19 mouse cellular contexts compared by ENCODE assay signal in genomic region chr9:115800624-115801023, GRCm38 (mm10).
DNase-seq lines count a peak whose midpoint lies in the region; ATAC-seq lines count a peak whose summit lies in the region.
"Had no signal": no experiment of that assay in that cellular context is flagged by ENCODE, and none has a peak within 500 bp of the region (broad histone marks: within the 10 kb centered on the region; RNA-seq: fewer than 3 reads in every experiment).

No protein-coding gene starts in this region.

- H3K27me3 ChIP-seq in midbrain, embryonic 11.5 days (ENCODE audit: control insufficient read depth, insufficient read depth, low read length): no peaks in the 10 kb centered on the region
- no peaks in the 10 kb centered on the region for H3K27me3 ChIP-seq in midbrain, embryonic 15.5 days (replicated peaks)
- H3K27me3 ChIP-seq in forebrain, embryonic 12.5 days: no peaks in the 10 kb centered on the region
- no peaks in the 10 kb centered on the region for H3K27me3 ChIP-seq in limb, embryonic 10.5 days (ENCODE audit: low read depth, poor library complexity, severe bottlenecking)

- no peak overlapping the region for H3K9ac ChIP-seq in midbrain, embryonic 11.5 days (ENCODE audit: low read length)
- no peak overlapping the region for H3K9ac ChIP-seq in midbrain, embryonic 15.5 days
- H3K9ac ChIP-seq in forebrain, embryonic 12.5 days: no peak overlapping the region
- H3K9ac ChIP-seq: lung, embryonic 14.5 days had no signal

- peaks cover 10% of the 10 kb centered on the region; the same call in 1 of the 2 replicates for H3K4me1 ChIP-seq in midbrain, embryonic 11.5 days (ENCODE audit: control insufficient read depth, insufficient read depth, low read length)
- H3K4me1 ChIP-seq in midbrain, embryonic 15.5 days: no peaks in the 10 kb centered on the region
- peaks cover 10% of the 10 kb centered on the region; the same call in 1 of the 2 replicates for H3K4me1 ChIP-seq in forebrain, embryonic 12.5 days
- H3K4me1 ChIP-seq in limb, embryonic 10.5 days: no peaks in the 10 kb centered on the region
- H3K4me1 ChIP-seq: heart, embryonic 10.5 days had no signal

- no peak overlapping the region for H3K4me3 ChIP-seq in midbrain, embryonic 11.5 days (ENCODE audit: low read depth, low read length)
- no peak overlapping the region for H3K4me3 ChIP-seq in midbrain, embryonic 15.5 days
- H3K4me3 ChIP-seq in forebrain, embryonic 12.5 days (replicated peaks): no peak overlapping the region
- H3K4me3 ChIP-seq in limb, embryonic 10.5 days: no peak overlapping the region
- H3K4me3 ChIP-seq: erythroblast, embryonic 14.5 days; heart, embryonic 10.5 days had no signal

- ATAC-seq in midbrain, embryonic 11.5 days (ENCODE audit: low FRiP score): peak; percentile 78
- no peak for ATAC-seq in midbrain, embryonic 15.5 days (replicated peaks)
- ATAC-seq in forebrain, embryonic 12.5 days (ENCODE audit: low FRiP score): peak; percentile 63

- WGBS in midbrain, embryonic 11.5 days: 30% methylated on average over 6 of the region's 6 CpGs
- WGBS in midbrain, embryonic 15.5 days: 26% methylated on average over 6 of the region's 6 CpGs
- 47% methylated on average over 6 of the region's 6 CpGs for WGBS in forebrain, embryonic 12.5 days
- WGBS in limb, embryonic 10.5 days: 64% methylated on average over 6 of the region's 6 CpGs

- no peak overlapping the region; the same call in 1 of the 2 replicates for H3K27ac ChIP-seq in midbrain, embryonic 11.5 days (ENCODE audit: low read depth, low read length)
- no peak overlapping the region for H3K27ac ChIP-seq in midbrain, embryonic 15.5 days
- H3K27ac ChIP-seq in forebrain, embryonic 12.5 days: no peak overlapping the region
- H3K27ac ChIP-seq in limb, embryonic 10.5 days: no peak overlapping the region
- H3K27ac ChIP-seq: heart, embryonic 10.5 days; macrophage had no signal

- no peaks in the 10 kb centered on the region for H3K36me3 ChIP-seq in midbrain, embryonic 11.5 days (ENCODE audit: control insufficient read depth, insufficient read depth, low read length)
- no peaks in the 10 kb centered on the region for H3K36me3 ChIP-seq in midbrain, embryonic 15.5 days (replicated peaks)
- no peaks in the 10 kb centered on the region for H3K36me3 ChIP-seq in forebrain, embryonic 12.5 days (replicated peaks)
- H3K36me3 ChIP-seq in limb, embryonic 10.5 days: no peaks in the 10 kb centered on the region
- H3K36me3 ChIP-seq: G1E; heart, embryonic 10.5 days had no signal

- DNase-seq in midbrain, embryonic 11.5 days (ENCODE audit: low spot score, missing footprints): peak; percentile 92
- peak; percentile 61 for DNase-seq in mesoderm, embryonic 11.5 days (ENCODE audit: low read depth, low spot score)
- DNase-seq in adrenal gland, postnatal 14 days: no peak
- DNase-seq in gastrocnemius, adult 18-20 months (ENCODE audit: low spot score): no peak
- no peak for DNase-seq in limb, embryonic 10.5 days (ENCODE audit: low spot score)
- DNase-seq: adrenal gland, adult 2 months; cerebellum, adult 2 months; gastrocnemius, postnatal 10 days; heart, postnatal 36 days; kidney, adult 18-20 months; kidney, postnatal 36 days; lung, embryonic 14.5 days; thymus, adult 18-20 months had no signal

- no peak overlapping the region for H3K4me2 ChIP-seq in midbrain, embryonic 11.5 days
- no peak overlapping the region for H3K4me2 ChIP-seq in midbrain, embryonic 15.5 days
- H3K4me2 ChIP-seq in forebrain, embryonic 12.5 days: no peak overlapping the region
- H3K4me2 ChIP-seq: lung, embryonic 14.5 days had no signal

- H3K9me3 ChIP-seq in midbrain, embryonic 11.5 days (ENCODE audit: control insufficient read depth, low read length): no peaks in the 10 kb centered on the region
- H3K9me3 ChIP-seq in midbrain, embryonic 15.5 days: no peaks in the 10 kb centered on the region
- no peaks in the 10 kb centered on the region for H3K9me3 ChIP-seq in forebrain, embryonic 12.5 days
- no peaks in the 10 kb centered on the region for H3K9me3 ChIP-seq in limb, embryonic 10.5 days (replicated peaks)
- H3K9me3 ChIP-seq: heart, embryonic 10.5 days had no signal

Comparison
In these comparisons a context has a peak if more than half of its experiments do, and no peak if none do; other contexts are left out.
1. DNase-seq: peak in midbrain, embryonic 11.5 days (single experiment) and mesoderm, embryonic 11.5 days (single experiment); none in adrenal gland, postnatal 14 days (single experiment), gastrocnemius, adult 18-20 months (single experiment) and limb, embryonic 10.5 days (single experiment).